Mouse (Mus musculus): ENCODE results near the gene Nup37. TPM values are rescaled to one million over a fixed set of nuclear protein-coding genes. Genes with fewer than 3 reads are reported as not detected.

Gene Nup37
- 4.8 TPM for total RNA-seq (2023)

DNA sequence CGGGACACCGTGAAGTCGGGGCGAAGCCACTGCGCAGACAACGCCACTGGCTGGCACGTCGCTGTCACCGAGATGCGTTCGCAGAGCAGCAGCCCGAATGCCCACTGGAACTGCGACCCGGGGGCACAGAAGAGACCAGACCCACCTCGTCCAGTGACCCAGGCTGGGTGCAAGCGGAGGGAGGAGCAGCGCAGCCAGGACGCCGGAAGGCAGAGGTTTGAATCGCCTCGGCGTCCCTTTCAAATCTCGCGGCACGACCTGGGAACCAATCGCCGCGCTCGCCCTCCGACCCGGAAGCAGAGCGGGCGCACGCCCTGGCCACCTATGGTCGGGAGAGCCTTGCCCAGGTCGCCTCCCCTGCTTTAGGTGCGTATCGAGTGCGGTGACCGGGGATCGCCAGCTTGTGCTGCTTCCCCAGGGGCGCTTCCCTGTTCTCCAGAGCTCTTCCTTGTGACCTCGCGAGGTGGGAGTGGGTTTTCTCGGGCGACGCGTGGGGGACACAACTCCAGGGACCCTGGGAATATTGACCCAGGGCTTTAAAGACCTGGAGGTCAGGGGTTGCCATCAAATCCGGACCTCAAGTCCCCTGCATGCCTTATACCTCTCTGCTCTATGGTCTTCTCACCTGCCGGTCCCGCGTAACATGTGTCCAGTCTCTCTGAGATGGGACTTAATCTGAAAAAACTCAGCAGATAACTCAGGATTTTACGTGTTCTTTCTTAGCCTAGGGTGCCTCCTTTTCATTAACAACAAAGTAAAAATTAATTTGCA lies at the start of gene Nup37, which contains the start of gene Parpbp:
Gene Nup37 (plus strand): TSS at position 286 of the 771 bp plus-strand sequence.
Gene Parpbp (minus strand): TSS at position 235 of the 771 bp plus-strand sequence.

GRCm38 (mm10) chr10:88200951-88201638 lies 54.3 kb downstream of the Nup37 start, which contains the start of gene Washc3:
TSS of gene Washc3 (plus strand) at chr10:88201093.

Other genes with a start within 250 kb of the Nup37 start
- gene Pmch, start 55.9 kb upstream of the Nup37 start, total RNA-seq (2023): not detected
- not detected for gene Parpbp, start 51 bp upstream of the Nup37 start, total RNA-seq (2023)
- 55.6 TPM for gene Washc3, start 54.1 kb downstream of the Nup37 start, total RNA-seq (2023)
- gene Dram1, start 232.1 kb downstream of the Nup37 start, total RNA-seq (2023): 0.38 TPM
- 37.0 TPM for gene Gnptab, start 232.1 kb downstream of the Nup37 start, total RNA-seq (2023)

Data from CD4-positive naive resting alpha-beta T cell, adult 76 days (primary cell).